Mouse (Mus musculus): ENCODE data around the gene Pum3.

- TF ChIP-seq E2F4 (IDR thresholded peaks at IDR 0.05; ENCODE audit: insufficient read depth): no peak
- TF ChIP-seq POLR2A (IDR thresholded peaks at IDR 0.05; ENCODE audit: insufficient read length, low read depth): no peak
- TF ChIP-seq TCF12 (IDR thresholded peaks at IDR 0.05; ENCODE audit: insufficient read depth, poor library complexity, severe bottlenecking): no peak
- TF ChIP-seq REST (IDR thresholded peaks at IDR 0.05; ENCODE audit: insufficient read depth, insufficient read length): no peak
- TF ChIP-seq SRF (IDR thresholded peaks at IDR 0.05; ENCODE audit: control insufficient read depth, insufficient read length, low read depth): no peak
Measured at GRCm38 (mm10) chr19:27462656-27463055, 33.0 kb upstream of the Pum3 start.
